Mouse (Mus musculus): ENCODE results near the gene Phf5a.

Phf5a gene

GRCm38 (mm10) chr15:81885418-81885934 is 13.8 kb upstream of the Phf5a start:
- no peak for DNase-seq (ENCODE audit: low spot score)

- no peak for DNase-seq (ENCODE audit: low spot score)
These were observed 10.6 kb upstream of the Phf5a start for GRCm38 (mm10) chr15:81882348-81882747.

GRCm38 (mm10) chr15:81879531-81880401 is 8.1 kb upstream of the Phf5a start:
- DNase-seq (ENCODE audit: low spot score) = no peak

GRCm38 (mm10) chr15:81872262-81873136 is 788 bp upstream of the Phf5a start, which contains the start of gene Aco2:
TSS of gene Aco2 (plus strand) at chr15:81872309.
- peak; percentile 99 for DNase-seq (ENCODE audit: low spot score)

- no peak for DNase-seq (ENCODE audit: low spot score)
These were observed 1.7 kb downstream of the Phf5a start for GRCm38 (mm10) chr15:81869985-81870384.

- DNase-seq (ENCODE audit: low spot score) = no peak
These were observed 7.5 kb downstream of the Phf5a start for GRCm38 (mm10) chr15:81864238-81864637.

- no peak for DNase-seq (ENCODE audit: low spot score)
These were observed 11.1 kb downstream of the Phf5a start for GRCm38 (mm10) chr15:81860471-81861135.

GRCm38 (mm10) chr15:81859330-81860255 is 12.1 kb downstream of the Phf5a start:
- DNase-seq (ENCODE audit: low spot score) = peak; percentile 67

GRCm38 (mm10) chr15:81858517-81859329 is 13.0 kb downstream of the Phf5a start, which contains the start of gene Tob2:
TSS of gene Tob2 (minus strand) at chr15:81858796.
- peak; percentile 60 for DNase-seq (ENCODE audit: low spot score)

- peak; percentile 86 for DNase-seq (ENCODE audit: low spot score)
These were observed 13.6 kb downstream of the Phf5a start for GRCm38 (mm10) chr15:81858138-81858516.

- DNase-seq (ENCODE audit: low spot score) = no peak
These were observed 14.0 kb downstream of the Phf5a start for GRCm38 (mm10) chr15:81857724-81858116.

- DNase-seq (ENCODE audit: low spot score) = peak; percentile 18
These were observed 14.6 kb downstream of the Phf5a start for GRCm38 (mm10) chr15:81856938-81857723.

- peak; percentile 65 for DNase-seq (ENCODE audit: low spot score)
These were observed 15.5 kb downstream of the Phf5a start for GRCm38 (mm10) chr15:81856030-81856790.

- no peak for DNase-seq (ENCODE audit: low spot score)
These were observed 18.6 kb downstream of the Phf5a start for GRCm38 (mm10) chr15:81853081-81853480.

- no peak for DNase-seq (ENCODE audit: low spot score)
These were observed 19.2 kb downstream of the Phf5a start for GRCm38 (mm10) chr15:81852411-81853000.

- DNase-seq (ENCODE audit: low spot score) = no peak
These were observed 20.3 kb downstream of the Phf5a start for GRCm38 (mm10) chr15:81851375-81851774.

GRCm38 (mm10) chr15:81850718-81851117 is 21.0 kb downstream of the Phf5a start:
- DNase-seq (ENCODE audit: low spot score) = no peak

- no peak for DNase-seq (ENCODE audit: low spot score)
These were observed 22.6 kb downstream of the Phf5a start for GRCm38 (mm10) chr15:81849104-81849503.
